Mouse (Mus musculus) lung, postnatal 0 days (tissue): ENCODE measurements around the gene Sertad4.

Source experiments
- CTCF ChIP-seq: IDR thresholded peaks from 2 replicates; pipeline ENCODE4 v1.5.1; 2016; ENCODE audit warnings: antibody characterized with exemption, mild to moderate bottlenecking
- EP300 ChIP-seq: IDR thresholded peaks from 2 replicates; pipeline ENCODE4 v1.6.1; 2016; ENCODE audit warnings: antibody characterized with exemption, mild to moderate bottlenecking, control low read depth

DNA sequence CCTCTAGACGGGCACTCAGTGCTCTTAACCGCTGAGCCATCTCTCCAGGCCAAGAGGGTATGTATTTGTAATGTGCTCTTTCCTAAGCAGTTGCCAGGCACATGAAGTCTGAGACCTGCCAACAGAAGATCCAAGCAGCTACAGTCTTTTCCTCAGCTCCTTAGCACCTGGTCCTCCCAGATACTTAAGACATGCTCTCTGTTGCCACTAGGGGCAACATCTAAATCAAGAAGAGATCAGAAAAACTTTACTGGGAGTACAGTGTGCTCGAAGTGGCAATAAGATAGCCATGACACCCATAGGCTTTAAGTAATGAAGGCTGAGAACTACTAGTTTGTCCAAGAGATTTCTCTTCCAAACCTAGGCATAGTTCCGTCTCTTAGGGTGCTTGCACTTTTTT is 24.6 kb upstream of the Sertad4 start:
- TF ChIP-seq CTCF (peak; percentile 48), EP300 (no peak)
